Mouse (Mus musculus) layer of hippocampus, adult 2 months (tissue): ENCODE measurements around the gene Rsph6a. TPM values are rescaled to one million over a fixed set of nuclear protein-coding genes. Genes with fewer than 3 reads are reported as not detected.
"Not testable (repeated sequence)": the region's sequence is repeated elsewhere in the genome, so short reads cannot be mapped to it uniquely, and the experiment has no call there.

Source experiments
- DNase-seq, 2 experiments: peaks; one replicate each; pipeline ENCODE4 v3.0.0; 2022; ENCODE audit warnings: low spot score in 2 of 2
- H3K27ac ChIP-seq: fragments of 200-600 bp; 2 replicates; pipeline ENCODE4 v1.8.1; 2022
- H3K4me3 ChIP-seq: fragments of 200-600 bp; 2 replicates; pipeline ENCODE4 v1.8.1; 2022; ENCODE audit warnings: mild to moderate bottlenecking
- CTCF ChIP-seq: fragments of 200-600 bp; conservative IDR thresholded peaks from 2 replicates; pipeline ENCODE4 v1.8.1; 2022; ENCODE audit warnings: antibody characterized with exemption, mild to moderate bottlenecking, moderate library complexity
- total RNA-seq, 2 experiments: library from RNA; stranded (reverse); gene quantifications; 2 replicates each; pipeline ENCODE4 v1.2.3; 2021

Rsph6a gene
- total RNA-seq, 2 experiments from 2014 or later: 0.20 TPM; not detected in 1

DNA sequence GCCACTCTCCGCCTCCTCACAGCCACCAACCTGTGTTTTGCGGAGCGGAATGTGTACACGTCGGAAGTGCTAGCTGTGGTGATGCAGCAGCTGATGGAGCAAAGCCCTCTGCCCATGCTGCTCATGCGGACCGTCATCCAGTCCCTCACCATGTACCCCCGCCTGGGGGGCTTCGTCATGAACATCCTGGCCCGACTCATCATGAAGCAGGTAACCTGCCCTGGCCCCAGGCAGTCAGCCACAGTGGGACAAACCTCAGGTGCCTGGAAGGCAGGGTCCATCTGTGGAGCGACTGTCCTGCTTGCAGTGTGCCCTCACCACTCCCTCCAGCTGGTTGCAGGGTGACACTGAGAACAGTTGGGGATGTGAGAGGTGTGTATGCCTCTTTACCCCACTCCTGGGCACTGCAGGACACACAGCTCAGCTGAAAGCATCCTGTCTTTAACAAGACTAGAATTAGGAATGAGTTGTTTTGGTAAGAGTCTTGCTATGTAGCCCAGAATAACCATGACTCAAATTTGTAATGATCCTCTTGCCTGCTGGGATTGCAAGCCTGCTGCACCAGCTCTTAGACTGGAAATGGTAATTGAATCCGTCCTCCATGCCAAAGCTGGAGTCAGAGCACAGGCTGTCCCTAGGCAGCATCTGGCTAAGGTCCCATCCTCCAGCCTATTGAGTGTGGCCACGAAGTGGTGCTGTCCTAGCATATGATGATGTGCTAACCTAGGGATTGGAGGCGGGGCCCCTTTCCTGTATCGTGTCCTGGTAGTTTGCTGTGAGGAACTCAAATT lies 1.9 kb upstream of the Rsph6a start:
- H3K4me3 ChIP-seq: no peak overlapping the region
- peak; percentile 70 to 81 for DNase-seq
- peak overlapping the region; percentile 89 for H3K27ac ChIP-seq
- TF ChIP-seq CTCF: no peak

DNA sequence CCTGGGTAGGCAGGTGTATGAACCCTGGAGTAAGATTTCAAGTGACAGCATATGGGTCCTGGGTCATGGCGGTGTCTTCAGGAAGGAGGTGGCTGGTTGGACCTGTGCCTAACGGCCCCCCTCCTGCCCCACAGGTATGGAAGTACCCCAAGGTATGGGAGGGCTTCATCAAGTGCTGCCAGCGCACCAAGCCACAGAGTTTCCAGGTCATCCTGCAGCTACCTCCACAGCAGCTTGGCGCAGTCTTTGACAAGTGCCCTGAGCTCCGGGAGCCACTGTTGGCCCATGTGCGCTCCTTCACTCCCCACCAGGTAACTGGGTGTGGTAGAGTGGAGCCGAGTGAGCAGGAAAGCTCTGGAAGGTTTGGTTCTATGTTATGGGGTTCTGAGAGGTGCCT lies 1.4 kb upstream of the Rsph6a start:
- TF ChIP-seq CTCF: no peak
- DNase-seq: no peak
- peak overlapping the region; percentile 89 for H3K27ac ChIP-seq
- H3K4me3 ChIP-seq: no peak overlapping the region

DNA sequence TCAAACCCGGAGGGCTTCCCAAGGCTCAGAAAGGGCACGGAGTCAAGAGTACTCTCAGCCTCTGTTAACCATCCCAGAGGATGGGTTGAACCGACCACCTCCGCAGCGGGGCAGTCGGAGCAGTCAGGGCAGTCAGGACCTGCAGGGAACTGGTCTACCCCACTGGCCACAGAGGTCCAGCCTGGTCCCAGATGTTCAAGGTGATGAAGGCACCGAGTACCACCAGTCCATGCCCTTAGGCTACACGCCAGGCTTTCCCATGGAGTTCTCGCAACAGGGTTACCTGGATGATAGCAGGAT lies 237 bp downstream of the Rsph6a start:
- H3K4me3 ChIP-seq: no peak overlapping the region
- DNase-seq: no peak
- TF ChIP-seq CTCF: no peak
- no peak overlapping the region for H3K27ac ChIP-seq

DNA sequence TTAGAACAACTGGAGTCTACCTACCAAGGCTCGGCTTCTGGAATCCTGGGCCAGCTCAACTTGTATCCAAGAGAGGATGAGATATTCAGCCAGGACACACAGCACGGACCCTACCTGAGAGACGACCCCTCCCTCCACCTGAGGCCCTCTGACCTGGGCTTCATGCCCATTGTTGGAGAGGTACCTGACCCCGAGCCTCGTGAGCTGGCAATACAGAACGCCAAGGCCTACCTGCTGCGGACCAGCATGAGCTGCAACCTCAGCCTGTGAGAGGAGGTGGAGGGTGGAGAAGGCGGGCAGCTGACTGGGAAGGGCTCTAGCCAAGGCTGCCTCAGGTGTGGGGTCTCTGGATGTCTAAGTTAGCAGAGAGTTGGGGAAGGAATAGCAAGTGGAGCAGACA lies 618 bp downstream of the Rsph6a start:
- TF ChIP-seq CTCF: no peak
- no peak for DNase-seq
- no peak overlapping the region for H3K4me3 ChIP-seq
- no peak overlapping the region for H3K27ac ChIP-seq

DNA sequence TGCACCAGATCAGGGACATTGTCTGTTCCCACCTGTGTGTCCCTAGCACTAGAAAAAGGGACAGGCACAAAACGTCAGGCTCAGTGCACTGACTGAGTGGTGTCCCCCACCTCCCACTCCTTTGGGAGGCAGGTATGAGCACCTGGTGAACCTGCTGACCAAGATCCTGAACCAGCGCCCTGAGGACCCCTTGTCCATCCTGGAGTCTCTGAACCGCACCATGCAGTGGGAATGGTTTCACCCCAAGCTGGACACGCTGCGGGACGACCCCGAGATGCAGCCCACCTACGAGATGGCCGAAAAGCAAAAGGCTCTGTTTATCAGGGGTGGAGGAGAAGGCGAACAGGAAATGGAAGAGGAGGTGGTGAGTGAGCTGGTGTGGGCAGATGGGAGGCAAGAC lies 2.9 kb downstream of the Rsph6a start:
- DNase-seq: no peak
- Histone ChIP-seq H3K27ac (no peak overlapping the region), H3K4me3 (no peak overlapping the region)
- no peak for TF ChIP-seq CTCF

DNA sequence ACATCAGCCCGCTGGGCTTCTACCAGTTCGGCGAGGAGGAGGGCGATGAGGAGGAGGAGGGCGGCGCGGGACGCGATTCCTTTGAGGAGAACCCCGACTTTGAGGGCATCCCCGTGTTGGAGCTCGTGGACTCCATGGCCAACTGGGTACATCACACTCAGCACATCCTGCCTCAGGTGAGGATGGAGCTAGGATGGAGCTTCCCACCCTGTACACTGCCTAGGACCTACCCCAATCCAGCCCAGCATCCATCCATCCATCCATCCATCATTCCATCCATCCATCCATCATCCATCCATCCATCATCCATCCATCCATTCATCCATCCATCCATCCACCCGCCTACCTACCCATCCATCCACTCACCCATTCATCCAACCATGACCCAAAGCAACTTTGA lies 11.4 kb downstream of the Rsph6a start:
- Histone ChIP-seq H3K27ac (no peak overlapping the region), H3K4me3 (no peak overlapping the region)
- no peak for DNase-seq
- no peak for TF ChIP-seq CTCF

DNA sequence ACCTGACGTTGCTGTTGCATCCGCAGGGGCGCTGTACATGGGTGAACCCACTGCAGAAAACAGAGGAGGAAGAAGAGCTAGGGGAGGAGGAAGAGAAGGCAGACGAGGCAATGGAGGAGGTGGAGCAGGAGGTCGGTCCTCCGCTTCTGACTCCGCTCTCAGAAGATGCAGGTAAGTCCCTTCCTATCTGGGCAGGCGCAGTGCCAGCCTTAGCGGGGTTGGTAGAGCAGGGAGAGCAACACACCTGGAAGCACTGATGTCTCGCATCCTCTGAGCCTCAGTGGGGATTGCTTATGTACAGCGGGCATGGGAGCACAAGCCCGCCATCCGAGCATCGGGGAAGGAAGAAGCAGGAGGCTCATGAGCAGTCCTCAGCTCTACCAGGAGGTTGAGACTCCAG lies 12.6 kb downstream of the Rsph6a start:
- no peak overlapping the region for H3K27ac ChIP-seq
- no peak for TF ChIP-seq CTCF
- H3K4me3 ChIP-seq: no peak overlapping the region
- DNase-seq: no peak

DNA sequence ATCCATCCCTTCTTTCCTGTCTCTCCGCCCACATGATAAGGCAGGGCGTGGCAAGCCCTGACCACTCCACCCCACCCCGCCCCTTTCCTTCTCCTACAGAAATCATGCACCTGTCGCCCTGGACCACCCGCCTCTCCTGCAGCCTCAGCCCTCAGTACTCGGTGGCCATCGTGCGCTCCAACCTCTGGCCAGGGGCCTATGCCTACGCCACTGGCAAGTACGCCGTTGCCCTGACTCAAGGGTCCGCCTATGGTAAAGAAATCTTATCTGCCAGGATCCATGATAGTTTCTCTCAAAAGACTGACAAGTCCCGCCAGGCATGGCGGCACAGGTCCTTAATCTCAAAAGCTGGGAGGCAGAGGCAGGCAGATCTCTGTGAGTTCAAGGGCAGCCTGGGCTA lies 13.4 kb downstream of the Rsph6a start:
- H3K27ac ChIP-seq: no peak overlapping the region
- no peak overlapping the region for H3K4me3 ChIP-seq
- no peak for TF ChIP-seq CTCF
- no peak for DNase-seq

DNA sequence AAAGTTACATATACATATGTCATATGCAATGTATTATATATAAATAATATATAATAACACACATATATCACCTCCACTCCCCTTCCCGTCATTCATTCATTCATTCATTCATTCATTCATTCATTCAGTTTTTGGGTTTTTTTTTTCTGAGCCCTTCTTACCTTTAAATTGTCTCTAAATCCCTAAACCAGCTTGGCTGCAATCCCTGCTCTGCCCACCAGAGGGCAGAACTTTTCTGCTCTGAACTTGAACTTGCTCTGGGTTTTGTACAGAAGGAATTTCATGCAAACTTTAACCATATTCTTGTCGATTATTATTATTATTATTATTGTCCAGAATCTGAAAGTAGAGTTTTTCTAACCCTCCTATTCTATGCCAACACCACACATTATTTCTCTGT lies 14.2 kb downstream of the Rsph6a start:
- Histone ChIP-seq H3K4me3 (no peak overlapping the region), H3K27ac (no peak overlapping the region)
- DNase-seq: peak in 1 of 2 experiments; percentile 82
- peak; percentile 88 for TF ChIP-seq CTCF

DNA sequence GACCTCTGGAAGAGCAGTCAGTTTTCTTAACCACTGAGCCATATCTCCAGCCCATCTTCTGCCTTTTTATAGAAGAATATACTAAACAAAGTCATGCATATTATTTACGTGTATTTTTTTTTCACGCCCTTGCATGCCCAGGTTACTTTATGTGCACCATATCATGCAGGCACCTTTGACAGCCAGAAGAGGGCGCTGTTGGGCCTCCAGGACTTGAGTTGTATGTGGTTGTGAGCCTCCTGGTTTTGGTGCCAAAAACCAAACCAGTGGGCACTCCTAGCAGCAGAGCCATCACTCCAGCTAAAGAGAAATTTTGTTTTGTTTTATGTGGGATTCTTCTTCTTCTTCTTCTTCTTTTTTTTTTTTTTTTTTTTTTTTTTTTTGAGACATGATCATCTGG lies 15.0 kb downstream of the Rsph6a start:
- no peak for DNase-seq
- H3K27ac ChIP-seq: no peak overlapping the region
- TF ChIP-seq CTCF: peak; percentile 67
- H3K4me3 ChIP-seq: no peak overlapping the region

DNA sequence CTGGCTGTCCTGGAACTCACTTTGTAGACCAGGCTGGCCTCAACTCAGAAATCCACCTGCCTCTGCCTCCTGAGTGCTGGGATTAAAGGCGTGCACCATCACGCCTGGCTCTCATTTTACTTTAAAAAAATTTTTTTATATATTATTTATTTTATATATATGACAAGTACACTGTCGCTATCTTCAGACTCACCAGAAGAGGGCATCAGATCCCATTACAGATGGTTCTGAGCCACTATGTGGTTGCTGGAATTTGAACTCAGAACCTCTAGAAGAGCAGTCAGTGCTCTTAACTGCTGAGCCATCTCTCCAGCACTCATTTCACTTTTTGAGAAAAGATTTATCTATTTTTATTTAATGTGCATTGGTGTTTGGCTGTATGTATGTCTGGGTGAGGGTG lies 16.5 kb downstream of the Rsph6a start:
- not testable (repeated sequence) for H3K4me3 ChIP-seq, H3K27ac ChIP-seq, DNase-seq
- peak; percentile 66 for TF ChIP-seq CTCF

DNA sequence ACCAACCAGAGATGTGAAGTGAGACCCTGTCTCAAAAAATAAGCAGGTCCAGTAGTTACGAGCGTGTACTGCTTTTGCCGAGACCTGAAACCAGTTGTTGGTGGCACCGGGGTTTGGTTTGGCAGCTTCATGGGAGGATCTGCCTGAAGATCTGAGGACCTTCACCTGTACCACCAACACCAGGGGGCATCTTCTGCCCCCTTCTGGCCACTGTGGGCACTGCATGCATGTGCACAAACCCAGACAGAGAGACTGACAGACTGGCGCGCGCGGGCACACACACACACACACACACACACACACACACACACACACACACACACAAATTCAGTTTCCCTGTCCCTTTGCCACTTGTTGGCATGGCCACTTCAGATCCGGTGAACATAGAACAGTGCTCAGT lies 19.0 kb downstream of the Rsph6a start:
- DNase-seq: no peak
- Histone ChIP-seq H3K4me3 (no peak overlapping the region), H3K27ac (0 out of 2 replicates have a peak overlapping the region, but pooled peaks have one; percentile 8)
- TF ChIP-seq CTCF: peak; percentile 66

DNA sequence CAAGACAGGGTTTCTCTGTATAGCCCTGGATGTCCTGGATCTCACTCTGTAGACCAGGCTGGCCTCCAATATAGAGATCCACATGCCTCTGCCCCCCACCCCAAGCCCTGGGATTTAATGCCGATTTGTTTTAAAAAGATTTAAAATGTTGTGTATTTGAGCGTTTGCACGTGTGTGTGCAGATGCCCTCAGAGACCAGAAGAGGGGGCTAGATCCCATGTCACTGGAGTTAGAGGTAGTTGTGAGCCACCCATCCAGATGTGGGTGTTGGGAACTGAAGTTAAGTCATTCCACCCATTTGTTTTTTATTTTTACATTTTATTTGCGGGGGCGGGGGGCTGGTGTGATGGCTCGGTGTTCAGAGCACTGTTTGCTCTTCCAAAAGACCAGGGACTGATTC lies 20.0 kb downstream of the Rsph6a start:
- H3K4me3 ChIP-seq: no peak overlapping the region
- H3K27ac ChIP-seq: no peak overlapping the region
- peak; percentile 42 for TF ChIP-seq CTCF
- no peak for DNase-seq

DNA sequence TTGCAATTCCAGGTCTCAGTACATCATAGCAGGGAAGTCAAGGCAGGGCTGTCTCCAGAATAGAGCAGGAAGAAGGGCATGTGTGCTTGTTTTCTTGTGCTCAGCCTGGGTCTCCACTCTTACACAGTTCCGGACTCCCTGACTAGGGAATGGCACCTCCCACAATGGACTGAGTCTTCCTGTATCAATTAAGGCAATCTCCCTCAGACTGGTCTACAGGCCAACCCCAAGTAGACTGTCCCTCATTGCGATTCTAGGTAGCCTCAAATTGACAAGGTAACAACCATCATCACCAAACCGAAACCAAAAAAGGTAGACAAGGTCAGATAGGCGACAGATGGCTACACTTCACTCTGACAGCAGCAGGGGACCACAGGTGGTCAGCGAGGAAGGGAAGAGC lies 20.7 kb downstream of the Rsph6a start:
- TF ChIP-seq CTCF: no peak
- Histone ChIP-seq H3K4me3 (peak overlapping the region; percentile 81), H3K27ac (peak overlapping the region; percentile 89)
- no peak for DNase-seq
